Mouse (Mus musculus): ENCODE results near the gene Ap4s1. TPM values are rescaled to one million over a fixed set of nuclear protein-coding genes. Genes with fewer than 3 reads are reported as not detected.

Gene Ap4s1
- polyA plus RNA-seq, 1 experiment from 2014 or later: 30.8 TPM

DNA sequence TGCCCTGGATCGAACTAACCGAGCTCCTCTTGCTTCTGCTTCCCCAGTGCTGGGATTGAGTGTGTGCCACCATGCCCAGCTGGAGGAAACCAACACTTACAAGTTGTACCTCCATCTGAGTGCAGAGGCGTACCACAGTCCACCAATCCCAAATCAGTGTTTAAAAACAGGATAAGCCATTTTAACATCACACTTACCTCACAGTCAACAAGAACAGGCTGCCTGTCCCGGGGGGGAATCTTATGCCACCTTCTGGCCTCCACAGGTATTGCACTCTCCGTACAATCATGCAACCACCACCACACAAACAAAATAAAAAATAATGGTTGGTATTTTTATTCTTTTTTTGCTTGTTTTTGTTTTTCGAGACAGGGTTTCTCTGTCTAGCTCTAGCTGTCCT lies 50.9 kb downstream of the Ap4s1 start:
- peak; percentile 48 for DNase-seq (ENCODE audit: low spot score)
- no peaks in the 10 kb centered on the region for H3K27me3 ChIP-seq (replicated peaks; ENCODE audit: insufficient read depth, low read length)
- no peak overlapping the region for H3K9ac ChIP-seq (replicated peaks; ENCODE audit: low read depth)
- H3K4me3 ChIP-seq (ENCODE audit: low read depth, low read length): no peak overlapping the region
- peaks cover 28% of the 10 kb centered on the region for H3K36me3 ChIP-seq (ENCODE audit: insufficient read depth, low read length)
- 80% methylated on average over 6 of the region's 6 CpGs for WGBS
- H3K9me3 ChIP-seq (ENCODE audit: low read length): no peaks in the 10 kb centered on the region
- TF ChIP-seq EP300 (IDR thresholded peaks at IDR 0.05) (no peak), CTCF (IDR thresholded peaks at IDR 0.05) (peak; percentile 80)
- no peaks in the 10 kb centered on the region for H3K4me1 ChIP-seq (ENCODE audit: insufficient read depth, low read depth, low read length)
- no peak overlapping the region for H3K27ac ChIP-seq (ENCODE audit: low read length)
- no peak overlapping the region for H3K4me2 ChIP-seq (replicated peaks; ENCODE audit: low read depth, low read length)
- ATAC-seq: 0 out of 2 replicates have a peak, but pooled peaks have one; percentile 9

DNA sequence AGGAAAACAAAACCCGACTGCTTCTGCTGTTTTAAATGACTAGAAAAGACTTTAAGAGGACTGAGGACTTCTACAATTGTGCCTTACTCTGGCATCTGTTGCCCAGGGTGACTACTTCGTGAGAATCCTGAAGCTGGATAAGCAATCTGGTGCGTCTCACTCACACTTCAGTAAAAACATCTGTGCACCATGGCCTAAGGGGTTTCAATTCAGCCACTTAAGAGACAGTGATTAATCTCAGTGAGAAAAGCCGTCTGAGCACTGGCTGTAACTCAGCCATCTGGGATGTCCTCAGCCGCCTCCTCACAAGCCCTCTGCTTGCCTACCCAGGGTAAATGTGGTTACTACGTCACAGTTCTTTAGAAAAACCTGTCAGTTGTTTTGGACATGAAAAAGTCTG lies 54.1 kb downstream of the Ap4s1 start:
- H3K4me3 ChIP-seq (ENCODE audit: low read depth, low read length): no peak overlapping the region
- no peak overlapping the region for H3K9ac ChIP-seq (replicated peaks; ENCODE audit: low read depth)
- DNase-seq (ENCODE audit: low spot score) (no peak), ATAC-seq (no peak)
- no peaks in the 10 kb centered on the region for H3K9me3 ChIP-seq (ENCODE audit: low read length)
- WGBS: 60% methylated on average over 6 of the region's 6 CpGs
- H3K4me2 ChIP-seq (replicated peaks; ENCODE audit: low read depth, low read length): no peak overlapping the region
- H3K27me3 ChIP-seq (replicated peaks; ENCODE audit: insufficient read depth, low read length): no peaks in the 10 kb centered on the region
- no peaks in the 10 kb centered on the region for H3K4me1 ChIP-seq (ENCODE audit: insufficient read depth, low read depth, low read length)
- H3K27ac ChIP-seq (ENCODE audit: low read length): no peak overlapping the region
- TF ChIP-seq CTCF (IDR thresholded peaks at IDR 0.05) (no peak), EP300 (IDR thresholded peaks at IDR 0.05) (no peak)
- peaks cover 40% of the 10 kb centered on the region for H3K36me3 ChIP-seq (ENCODE audit: insufficient read depth, low read length)

DNA sequence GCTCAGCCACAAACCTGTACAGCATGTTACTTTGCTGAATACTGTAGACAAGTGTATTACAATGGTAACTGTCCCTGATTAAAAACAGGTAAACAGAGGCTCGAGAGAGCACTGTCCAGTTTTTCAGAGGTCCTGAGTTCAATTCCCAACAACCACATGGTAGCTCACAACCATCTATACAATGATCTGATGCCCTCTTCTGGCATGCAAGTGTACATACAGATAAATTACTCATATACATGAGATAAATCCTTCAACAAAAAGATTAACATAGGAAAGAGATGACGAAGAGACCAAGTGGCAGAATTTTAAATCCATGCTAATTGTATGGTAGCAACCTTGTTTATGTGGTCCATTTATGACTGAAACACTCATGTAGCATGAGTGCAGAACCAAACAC lies 56.5 kb downstream of the Ap4s1 start:
- no peak overlapping the region for H3K4me3 ChIP-seq (ENCODE audit: low read depth, low read length)
- H3K4me1 ChIP-seq (ENCODE audit: insufficient read depth, low read depth, low read length): no peaks in the 10 kb centered on the region
- H3K27ac ChIP-seq (ENCODE audit: low read length): no peak overlapping the region
- H3K9ac ChIP-seq (replicated peaks; ENCODE audit: low read depth): no peak overlapping the region
- peaks cover 61% of the 10 kb centered on the region for H3K36me3 ChIP-seq (ENCODE audit: insufficient read depth, low read length)
- DNase-seq (ENCODE audit: low spot score) (no peak), ATAC-seq (no peak)
- 80% methylated on average over 2 of the region's 2 CpGs for WGBS
- no peaks in the 10 kb centered on the region for H3K9me3 ChIP-seq (ENCODE audit: low read length)
- no peak overlapping the region for H3K4me2 ChIP-seq (replicated peaks; ENCODE audit: low read depth, low read length)
- no peaks in the 10 kb centered on the region for H3K27me3 ChIP-seq (replicated peaks; ENCODE audit: insufficient read depth, low read length)
- TF ChIP-seq CTCF (IDR thresholded peaks at IDR 0.05): peak; percentile 30; the same call in 1 of the 2 replicates
- no peak for TF ChIP-seq EP300 (IDR thresholded peaks at IDR 0.05)

DNA sequence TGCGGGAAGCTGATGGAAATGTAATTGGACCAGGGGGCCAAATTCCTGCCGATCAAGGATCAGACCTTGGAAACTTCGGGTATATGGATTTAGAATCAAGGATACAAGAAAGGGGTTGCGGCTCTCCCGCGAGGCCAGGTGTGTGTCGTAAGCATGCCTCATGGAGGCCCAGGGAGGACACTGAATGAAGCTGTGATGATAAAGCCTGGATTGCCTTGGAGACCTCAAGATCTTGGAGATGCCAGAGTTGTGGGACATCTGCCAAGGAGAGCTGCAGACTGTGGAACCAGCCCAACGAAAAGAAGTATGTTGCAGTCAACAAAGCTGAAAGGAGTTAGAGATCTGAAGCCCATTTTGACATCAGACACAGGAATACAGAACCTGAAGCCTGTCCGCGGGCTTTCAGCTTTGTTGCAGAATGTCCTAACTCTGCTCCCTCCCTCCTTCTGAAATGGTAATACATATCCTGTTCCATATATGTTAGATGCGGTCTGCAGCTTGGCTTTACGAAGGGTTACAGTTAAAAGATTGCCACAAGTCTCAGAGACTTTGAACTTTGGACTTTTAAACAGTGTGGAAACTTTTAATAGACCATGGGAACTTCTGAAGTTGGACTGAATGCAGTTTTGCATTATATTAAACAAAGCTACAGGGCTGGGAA lies 65.2 kb downstream of the Ap4s1 start:
- no peaks in the 10 kb centered on the region for H3K9me3 ChIP-seq (ENCODE audit: low read length)
- 95% methylated on average over 12 of the region's 12 CpGs for WGBS
- no peak overlapping the region for H3K4me2 ChIP-seq (replicated peaks; ENCODE audit: low read depth, low read length)
- no peak overlapping the region for H3K9ac ChIP-seq (replicated peaks; ENCODE audit: low read depth)
- H3K4me3 ChIP-seq (ENCODE audit: low read depth, low read length): no peak overlapping the region
- no peak overlapping the region for H3K27ac ChIP-seq (ENCODE audit: low read length)
- no peak for ATAC-seq
- peaks cover 68% of the 10 kb centered on the region for H3K36me3 ChIP-seq (ENCODE audit: insufficient read depth, low read length)
- no peaks in the 10 kb centered on the region for H3K27me3 ChIP-seq (replicated peaks; ENCODE audit: insufficient read depth, low read length)
- no peak for TF ChIP-seq CTCF (IDR thresholded peaks at IDR 0.05)
- TF ChIP-seq EP300 (IDR thresholded peaks at IDR 0.05): no peak
- DNase-seq (ENCODE audit: low spot score): no peak
- H3K4me1 ChIP-seq (ENCODE audit: insufficient read depth, low read depth, low read length): no peaks in the 10 kb centered on the region

DNA sequence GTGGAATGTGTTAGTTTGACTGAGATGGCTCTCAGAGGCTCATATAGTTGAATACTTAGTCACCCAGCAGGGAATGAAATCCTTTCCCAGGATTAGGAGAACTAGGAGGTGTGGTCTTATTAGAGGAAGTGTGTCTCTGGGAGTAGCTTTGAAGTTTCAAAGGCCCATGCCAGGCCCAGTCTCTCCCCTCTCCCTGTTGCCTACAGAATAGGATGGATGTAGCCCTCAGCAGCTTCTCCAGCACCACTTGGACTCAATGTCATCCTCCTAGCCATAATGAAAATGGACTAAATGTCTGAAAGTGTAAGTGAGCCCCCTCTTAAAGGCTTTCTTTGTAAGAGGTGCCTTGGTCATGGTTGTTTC lies 65.7 kb downstream of the Ap4s1 start:
- no peaks in the 10 kb centered on the region for H3K9me3 ChIP-seq (ENCODE audit: low read length)
- ATAC-seq (no peak), DNase-seq (ENCODE audit: low spot score) (no peak)
- H3K27ac ChIP-seq (ENCODE audit: low read length): no peak overlapping the region
- no peaks in the 10 kb centered on the region for H3K27me3 ChIP-seq (replicated peaks; ENCODE audit: insufficient read depth, low read length)
- no peak for TF ChIP-seq EP300 (IDR thresholded peaks at IDR 0.05)
- TF ChIP-seq CTCF (IDR thresholded peaks at IDR 0.05): no peak
- H3K9ac ChIP-seq (replicated peaks; ENCODE audit: low read depth): no peak overlapping the region
- no peak overlapping the region for H3K4me3 ChIP-seq (ENCODE audit: low read depth, low read length)
- H3K4me1 ChIP-seq (ENCODE audit: insufficient read depth, low read depth, low read length): no peaks in the 10 kb centered on the region
- H3K4me2 ChIP-seq (replicated peaks; ENCODE audit: low read depth, low read length): no peak overlapping the region
- H3K36me3 ChIP-seq (ENCODE audit: insufficient read depth, low read length): peaks cover 65% of the 10 kb centered on the region

DNA sequence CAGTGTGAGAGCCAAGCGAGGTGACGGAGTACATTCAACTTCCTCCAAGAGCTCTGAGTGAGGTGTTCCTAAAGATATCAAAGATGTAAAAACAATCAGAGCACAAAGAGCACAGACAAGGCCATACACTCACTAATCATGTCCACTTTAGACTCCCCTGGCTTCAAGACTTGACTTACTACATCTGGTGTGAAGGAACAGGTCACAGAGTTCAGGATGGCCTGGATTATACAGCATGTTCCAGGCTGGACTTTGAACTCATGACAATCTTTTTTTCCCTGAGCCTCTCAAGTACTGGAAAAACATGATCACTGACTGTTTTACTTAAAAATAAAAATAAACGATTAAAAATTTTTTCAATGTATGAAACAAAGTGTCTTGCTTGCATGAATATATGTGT lies 68.5 kb downstream of the Ap4s1 start:
- H3K9ac ChIP-seq (replicated peaks; ENCODE audit: low read depth): no peak overlapping the region
- no peaks in the 10 kb centered on the region for H3K27me3 ChIP-seq (replicated peaks; ENCODE audit: insufficient read depth, low read length)
- no peak overlapping the region for H3K4me3 ChIP-seq (ENCODE audit: low read depth, low read length)
- peaks cover 53% of the 10 kb centered on the region for H3K36me3 ChIP-seq (ENCODE audit: insufficient read depth, low read length)
- H3K9me3 ChIP-seq (ENCODE audit: low read length): no peaks in the 10 kb centered on the region
- H3K4me1 ChIP-seq (ENCODE audit: insufficient read depth, low read depth, low read length): no peaks in the 10 kb centered on the region
- H3K27ac ChIP-seq (ENCODE audit: low read length): no peak overlapping the region
- ATAC-seq (no peak), DNase-seq (ENCODE audit: low spot score) (no peak)
- no peak for TF ChIP-seq CTCF (IDR thresholded peaks at IDR 0.05)
- no peak for TF ChIP-seq EP300 (IDR thresholded peaks at IDR 0.05)
- 94% methylated on average over 3 of the region's 3 CpGs for WGBS
- no peak overlapping the region for H3K4me2 ChIP-seq (replicated peaks; ENCODE audit: low read depth, low read length)

DNA sequence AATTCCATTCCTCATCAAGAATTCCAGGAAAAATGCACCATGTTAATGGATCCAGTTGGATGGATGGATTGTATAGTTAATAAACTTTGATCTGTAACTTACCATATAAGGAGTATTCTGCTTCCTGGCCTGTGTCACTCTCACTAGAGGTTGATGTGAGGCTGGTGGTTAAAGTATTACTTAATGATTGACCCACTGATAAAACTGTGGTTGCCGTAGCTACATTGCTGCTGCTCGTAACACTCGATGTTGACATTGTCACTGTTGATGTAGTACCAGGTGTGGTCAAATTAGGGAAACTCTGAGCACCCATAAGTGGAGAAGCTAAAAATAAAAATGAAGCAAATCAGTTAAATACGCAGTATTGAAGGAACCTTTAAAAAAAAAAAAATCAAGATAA lies 76.6 kb downstream of the Ap4s1 start:
- DNase-seq (ENCODE audit: low spot score) (peak; percentile 12), ATAC-seq (no peak)
- no peaks in the 10 kb centered on the region for H3K27me3 ChIP-seq (replicated peaks; ENCODE audit: insufficient read depth, low read length)
- WGBS: 45% methylated on average over 4 of the region's 4 CpGs
- H3K4me3 ChIP-seq (ENCODE audit: low read depth, low read length): no peak overlapping the region
- no peak overlapping the region for H3K9ac ChIP-seq (replicated peaks; ENCODE audit: low read depth)
- no peaks in the 10 kb centered on the region for H3K9me3 ChIP-seq (ENCODE audit: low read length)
- no peak overlapping the region for H3K27ac ChIP-seq (ENCODE audit: low read length)
- H3K36me3 ChIP-seq (ENCODE audit: insufficient read depth, low read length): peaks cover 37% of the 10 kb centered on the region
- H3K4me2 ChIP-seq (replicated peaks; ENCODE audit: low read depth, low read length): no peak overlapping the region
- no peak for TF ChIP-seq CTCF (IDR thresholded peaks at IDR 0.05)
- TF ChIP-seq EP300 (IDR thresholded peaks at IDR 0.05): no peak
- H3K4me1 ChIP-seq (ENCODE audit: insufficient read depth, low read depth, low read length): no peaks in the 10 kb centered on the region

Measured in lung, postnatal 0 days (tissue).